Mouse (Mus musculus) urinary bladder, postnatal 36 days (tissue): ENCODE measurements around the gene Grm3.

Experiments used
- DNase-seq, 2 experiments: peaks; one replicate each; pipeline ENCODE4 v3.0.0; 2022; ENCODE audit warnings: low spot score in 2 of 2, mixed read lengths in 1 of 2

Grm3 gene

DNA sequence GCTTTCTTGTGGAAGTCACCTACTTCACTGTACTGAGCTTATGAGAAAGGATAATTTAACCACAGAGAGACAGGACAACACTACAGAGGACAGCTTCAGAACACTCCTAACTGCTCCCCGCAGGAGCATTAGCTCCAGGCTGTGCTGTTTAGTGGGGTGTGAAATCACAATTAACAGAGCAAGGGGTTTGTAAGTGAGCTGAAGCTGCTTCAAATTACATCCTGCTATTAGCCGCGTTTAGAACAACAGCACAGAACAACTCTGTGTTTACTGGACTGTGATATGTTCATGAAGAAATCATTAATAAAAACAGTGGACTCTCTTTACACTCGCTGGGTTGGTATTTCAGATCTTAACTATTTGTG is 101.9 kb downstream of the Grm3 start:
- no peak for DNase-seq

- no peak for DNase-seq
Measured at GRCm38 (mm10) chr5:9622264-9623094, 102.5 kb downstream of the Grm3 start.

GRCm38 (mm10) chr5:9621417-9622067 is 103.4 kb downstream of the Grm3 start:
- DNase-seq: no peak

DNA sequence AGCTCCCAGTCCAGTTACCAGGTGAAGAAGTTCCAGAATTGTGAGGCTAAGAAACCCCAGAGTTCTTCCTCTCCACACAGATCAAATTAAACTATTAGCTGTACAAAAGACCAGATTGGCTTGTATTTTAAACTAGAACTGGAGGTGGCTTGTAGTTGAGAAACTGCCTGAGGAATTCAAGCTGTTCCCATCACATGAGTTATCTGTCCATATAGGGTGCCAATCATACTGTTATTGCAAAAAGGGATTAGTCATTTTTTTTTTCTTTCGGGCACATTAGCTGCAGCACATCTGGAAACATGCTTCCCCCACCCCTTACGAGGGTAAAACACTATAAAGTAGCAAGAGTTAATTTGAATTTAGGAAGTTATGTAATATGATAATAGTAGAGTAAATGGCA is 145.9 kb downstream of the Grm3 start:
- DNase-seq: no peak

- no peak for DNase-seq
Measured at GRCm38 (mm10) chr5:9578571-9578970, 146.4 kb downstream of the Grm3 start.

DNA sequence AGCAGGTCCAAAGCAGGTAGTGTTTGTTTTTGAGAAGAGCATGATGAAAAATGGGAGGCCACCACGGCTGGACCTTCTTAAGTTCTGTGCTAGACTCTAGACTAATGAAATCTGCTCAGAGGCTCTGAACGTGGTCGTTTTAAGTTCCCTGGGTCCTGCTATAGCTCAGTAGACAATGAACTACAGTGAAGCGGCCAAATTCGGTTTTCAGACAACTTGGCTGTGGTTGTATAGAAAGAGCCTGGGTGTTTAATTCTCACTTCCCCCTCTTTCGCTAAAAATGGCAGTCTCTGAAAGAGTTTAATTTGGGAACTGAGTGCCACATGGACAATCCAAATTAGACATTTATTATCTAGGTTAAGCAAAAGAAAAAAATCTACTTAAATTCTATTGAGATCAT is 154.0 kb downstream of the Grm3 start:
- no peak for DNase-seq

DNA sequence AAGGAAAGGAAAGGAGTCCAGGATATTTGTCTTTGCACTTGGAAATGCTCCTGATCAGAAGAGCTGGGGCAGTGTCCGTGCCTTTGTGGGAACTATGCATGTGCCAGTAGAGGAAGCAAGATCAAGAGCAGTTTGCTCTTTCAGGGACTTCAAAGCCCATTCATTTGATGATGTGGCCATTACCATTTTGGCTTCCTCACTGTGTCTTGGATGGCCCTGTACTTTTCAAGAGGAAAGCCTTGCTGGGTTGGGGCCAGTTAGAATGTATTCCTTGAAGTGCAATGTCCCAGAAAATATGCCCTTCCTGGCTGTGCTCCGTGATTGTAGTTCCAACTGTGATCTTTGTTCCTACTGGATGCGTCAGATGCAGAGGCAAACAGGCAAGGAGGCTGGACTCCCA is 167.3 kb downstream of the Grm3 start:
- no peak for DNase-seq

DNA sequence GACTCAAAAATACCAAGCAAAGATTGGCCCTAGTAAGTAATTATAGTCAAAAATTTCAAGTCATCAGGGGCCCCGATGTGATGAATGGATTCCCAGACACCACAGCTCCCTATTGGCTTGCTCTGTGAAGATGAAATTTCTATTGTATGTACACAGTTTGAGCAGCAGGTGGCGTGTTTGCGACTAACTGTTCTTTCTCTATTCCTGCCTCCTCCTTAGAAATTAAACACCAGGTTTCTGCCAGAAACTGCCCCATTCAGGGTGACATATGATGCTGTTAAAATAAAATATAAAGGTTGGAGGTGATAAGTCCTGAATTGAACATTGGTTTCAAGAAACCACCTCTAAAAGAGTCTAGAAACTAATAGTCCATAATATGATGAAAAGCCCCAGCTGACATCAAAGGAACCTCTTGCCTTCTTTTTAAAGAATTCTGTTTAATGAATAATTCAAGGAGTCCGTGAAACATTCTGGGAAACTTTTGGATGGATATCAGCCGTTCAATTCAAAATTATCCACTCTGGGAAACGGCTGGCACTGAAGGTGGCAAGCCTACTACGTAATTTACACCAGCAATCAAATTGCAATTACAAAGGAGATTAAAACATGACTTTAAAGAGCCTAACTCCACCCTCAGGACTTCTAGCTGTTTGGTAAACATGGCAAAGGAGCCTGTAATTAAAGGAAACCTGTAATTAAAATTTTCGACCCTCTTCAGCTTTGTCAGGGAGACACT is 184.0 kb downstream of the Grm3 start:
- no peak for DNase-seq

- DNase-seq: no peak
Measured at GRCm38 (mm10) chr5:9525507-9525906, 199.5 kb downstream of the Grm3 start.

- DNase-seq: no peak
Measured at GRCm38 (mm10) chr5:9511027-9511426, 213.9 kb downstream of the Grm3 start.

DNA sequence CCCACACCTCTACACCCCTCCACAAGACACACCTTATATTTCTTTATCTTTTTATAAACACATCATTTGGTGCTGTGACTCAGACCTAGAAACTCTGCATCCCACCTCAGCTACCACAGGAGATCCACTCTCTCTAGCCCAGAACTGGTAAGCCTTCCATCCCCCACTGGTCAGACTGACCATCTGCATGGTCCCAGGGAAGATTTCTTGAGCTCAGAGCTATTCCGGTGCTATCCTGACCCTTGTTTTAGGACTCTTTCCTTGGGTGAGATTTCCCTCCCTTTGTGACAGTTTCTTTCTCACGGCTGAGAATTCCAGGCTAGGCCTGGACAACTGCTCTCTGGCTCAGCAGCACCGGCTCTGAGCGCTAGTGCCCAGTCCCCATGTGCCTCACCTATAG is 227.7 kb downstream of the Grm3 start:
- no peak for DNase-seq

- DNase-seq: no peak
Measured at GRCm38 (mm10) chr5:9495456-9495855, 229.5 kb downstream of the Grm3 start.

DNA sequence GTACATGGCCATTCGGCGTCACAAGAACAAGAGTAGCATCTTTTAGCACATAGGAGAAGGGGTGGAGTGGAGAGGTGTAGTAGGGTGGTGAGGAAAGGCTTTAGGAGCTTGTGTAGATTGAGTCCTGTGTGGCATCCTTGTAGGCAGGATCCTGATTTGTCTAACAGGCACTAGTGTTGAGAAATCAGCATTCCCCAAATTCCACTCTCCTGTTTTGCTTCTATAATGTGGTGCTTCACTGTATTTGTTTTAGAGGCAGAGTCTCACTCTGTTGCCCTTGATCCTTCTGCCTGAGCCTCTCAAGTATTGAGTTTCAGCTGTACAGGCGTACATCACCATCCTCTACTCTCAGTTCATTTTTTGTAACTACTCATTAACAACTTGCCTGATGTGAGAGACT is 247.4 kb downstream of the Grm3 start:
- no peak for DNase-seq

DNA sequence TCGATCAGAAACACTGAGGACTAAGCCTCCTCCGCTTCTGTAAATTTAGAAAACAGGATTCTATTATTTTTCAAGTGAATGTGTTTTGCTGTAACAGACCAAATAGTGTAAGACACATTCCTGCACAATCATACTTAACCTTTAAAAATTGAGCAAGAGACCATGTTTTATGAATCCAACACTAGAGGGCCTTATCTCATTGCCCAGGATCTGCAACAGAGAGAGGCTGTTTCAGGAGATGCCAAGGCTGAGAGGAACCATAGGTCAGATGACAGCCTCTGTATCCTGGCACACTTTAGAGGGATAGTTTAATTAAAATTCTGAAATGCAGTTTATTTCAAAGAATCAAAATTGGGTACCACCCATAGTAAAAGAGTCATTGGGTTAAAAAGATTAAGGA is 271.7 kb downstream of the Grm3 start:
- no peak for DNase-seq

DNA sequence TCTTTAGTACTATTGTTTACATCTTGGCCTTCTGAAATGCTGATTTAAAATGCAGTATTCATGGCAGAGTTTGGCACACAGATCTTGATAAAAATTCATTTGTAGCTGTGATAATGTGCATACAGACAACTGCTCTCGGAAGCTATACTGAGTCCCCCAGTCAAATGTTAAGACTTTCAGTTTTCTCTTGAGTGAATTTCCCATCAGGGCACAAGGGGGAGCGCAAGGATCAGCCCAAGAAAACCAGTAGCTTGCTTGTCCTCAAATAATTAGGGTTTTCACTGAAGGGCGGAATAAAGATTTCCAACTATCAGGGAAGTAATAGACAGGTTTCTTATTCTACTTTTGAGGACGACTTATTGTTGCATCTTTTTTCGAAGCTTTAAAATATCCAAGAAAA is 275.4 kb downstream of the Grm3 start:
- DNase-seq: no peak

GRCm38 (mm10) chr5:9448931-9449330 is 276.0 kb downstream of the Grm3 start:
- no peak for DNase-seq

- DNase-seq: no peak
Measured at GRCm38 (mm10) chr5:9446146-9446545, 278.8 kb downstream of the Grm3 start.
